Mouse (Mus musculus): Measurements from ENCODE around the gene Fam131c.

The Fam131c gene

DNA sequence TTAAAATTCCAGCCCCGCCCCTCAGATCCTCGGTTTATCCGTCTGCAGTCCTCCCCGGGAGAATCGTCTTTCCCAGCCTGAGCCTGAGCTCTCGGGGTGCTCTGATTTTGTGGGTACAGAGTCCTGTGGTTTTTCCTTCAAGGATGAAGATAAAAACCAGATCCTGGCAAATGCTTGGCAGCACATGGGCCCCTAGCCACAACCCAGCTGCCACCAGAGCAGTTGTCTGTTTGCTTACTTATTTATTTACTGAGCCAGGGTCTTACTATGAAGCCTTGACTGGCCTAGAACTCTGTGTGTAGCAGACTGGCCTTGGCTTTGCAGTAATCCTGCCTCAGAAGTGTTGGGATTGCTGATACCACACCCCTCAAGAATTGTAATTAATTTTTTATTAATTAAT lies 8.8 kb upstream of the Fam131c start:
- DNase-seq (ENCODE audit: low spot score): no peak

DNA sequence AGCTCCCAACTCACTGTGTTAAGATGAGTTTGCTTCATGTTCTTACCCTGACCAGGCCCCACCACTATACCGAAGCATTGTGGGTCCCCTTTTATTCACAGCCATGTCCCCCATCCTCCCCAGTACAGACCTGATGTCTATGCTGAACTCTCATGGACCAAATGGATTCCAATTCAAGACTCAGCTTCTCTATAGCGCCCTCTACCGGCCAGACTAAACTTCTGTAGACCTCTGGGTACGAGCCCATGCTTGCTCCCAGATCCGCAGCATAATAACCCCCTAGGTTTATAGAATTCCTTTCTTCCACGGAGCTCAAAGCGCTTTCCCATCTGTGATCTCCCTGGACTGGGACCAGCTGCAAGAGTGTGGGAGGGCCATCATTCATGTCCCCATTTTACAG lies 7.2 kb upstream of the Fam131c start:
- peak; percentile 81 for DNase-seq (ENCODE audit: low spot score)

DNA sequence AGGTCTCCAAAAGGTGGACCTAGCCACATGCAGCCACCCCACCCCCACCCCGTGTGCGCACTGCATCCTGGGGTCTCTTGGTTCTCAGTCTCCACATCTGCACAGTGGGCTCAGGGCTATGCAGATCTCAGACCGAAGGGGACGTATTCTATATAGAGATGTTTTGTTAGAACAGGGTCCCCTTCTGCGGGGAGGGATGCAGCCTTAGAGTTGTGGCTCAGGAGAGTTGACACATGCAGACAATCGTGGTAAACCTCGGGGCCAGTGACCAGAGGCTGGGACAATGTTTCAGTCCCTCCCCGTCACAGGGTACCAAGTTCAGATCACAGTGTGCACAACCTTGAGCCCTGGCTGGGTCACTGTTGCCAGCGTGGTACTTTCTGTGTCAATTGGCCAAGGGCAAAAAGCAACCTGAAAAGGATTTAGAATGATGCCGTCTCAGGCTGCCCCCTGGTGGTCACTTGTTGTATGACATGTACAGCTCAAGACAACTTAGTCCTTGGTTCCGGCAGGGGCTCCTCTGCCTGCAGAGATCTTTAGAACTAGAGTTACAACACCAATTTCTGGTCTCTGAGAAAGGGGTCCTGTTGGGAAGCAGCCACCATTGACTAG lies 5.0 kb upstream of the Fam131c start:
- peak; percentile 94 for DNase-seq (ENCODE audit: low spot score)

- DNase-seq (ENCODE audit: low spot score): no peak
These were observed 2.9 kb upstream of the Fam131c start for GRCm38 (mm10) chr4:141365126-141365525.

GRCm38 (mm10) chr4:141365876-141366275 lies 2.1 kb upstream of the Fam131c start:
- no peak for DNase-seq (ENCODE audit: low spot score)

DNA sequence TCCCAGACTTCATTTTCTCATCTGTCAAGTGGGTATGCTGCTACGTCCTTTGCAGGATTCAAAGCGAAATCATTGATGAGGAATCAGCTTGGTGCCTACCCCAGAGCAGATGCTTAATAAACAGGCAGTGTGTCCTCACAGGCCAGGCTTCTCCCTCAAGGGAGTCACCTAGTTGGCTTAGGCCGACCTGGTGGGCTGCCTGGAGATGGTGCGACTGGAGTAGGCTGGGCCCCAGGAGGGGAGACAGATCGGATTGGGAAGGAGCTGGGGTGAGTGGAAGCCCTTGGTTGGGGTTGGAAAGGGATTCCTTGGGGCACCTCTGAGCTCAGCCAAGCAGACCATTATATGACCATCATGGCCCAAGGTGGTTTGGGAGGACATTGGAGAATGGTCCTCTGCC lies 4.4 kb downstream of the Fam131c start:
- no peak for DNase-seq (ENCODE audit: low spot score)

DNA sequence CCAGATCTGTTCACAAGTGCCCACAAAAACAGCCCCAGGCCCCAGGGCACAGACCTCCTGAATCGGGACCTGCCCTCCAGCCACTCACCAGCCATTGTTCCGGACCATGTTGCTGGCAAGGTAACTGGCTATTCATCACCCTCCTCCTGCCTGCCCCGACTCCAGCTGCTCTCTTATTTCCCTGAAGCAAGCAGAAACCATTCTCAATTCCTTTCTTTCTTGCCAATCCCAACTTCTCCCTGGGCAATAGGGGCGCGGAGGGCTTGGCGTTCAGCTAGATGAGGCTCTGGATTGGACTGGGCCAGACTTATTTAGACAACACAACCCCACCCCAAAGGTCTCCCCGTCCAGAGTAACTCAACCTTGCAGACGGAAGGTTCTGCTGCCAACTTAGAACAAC lies 11.7 kb downstream of the Fam131c start:
- DNase-seq (ENCODE audit: low spot score): no peak

- peak; percentile 61 for DNase-seq (ENCODE audit: low spot score)
These were observed 14.4 kb downstream of the Fam131c start for GRCm38 (mm10) chr4:141382406-141382805.

GRCm38 (mm10) chr4:141385275-141385674 lies 17.3 kb downstream of the Fam131c start:
- peak; percentile 88 for DNase-seq (ENCODE audit: low spot score)

DNA sequence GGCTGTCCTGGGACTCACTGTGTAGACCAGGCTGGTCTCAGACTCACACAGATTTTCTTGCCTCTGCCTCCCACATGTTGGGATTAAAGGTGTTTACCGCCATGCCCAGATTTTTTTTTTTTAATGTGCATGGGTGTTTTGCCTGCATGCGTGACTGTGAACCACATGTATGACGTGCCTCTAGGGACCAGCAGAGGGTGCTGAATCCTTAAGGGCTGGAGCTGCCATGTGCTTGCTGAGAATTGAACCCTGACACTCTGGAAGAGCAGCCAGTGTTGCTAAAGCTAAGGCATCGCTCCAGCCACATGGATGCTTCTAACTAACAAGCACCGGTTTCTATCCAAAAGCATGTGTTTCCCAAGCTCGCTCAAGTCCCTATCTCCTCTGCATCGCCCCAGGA lies 18.1 kb downstream of the Fam131c start:
- no peak for DNase-seq (ENCODE audit: low spot score)

- DNase-seq (ENCODE audit: low spot score): peak; percentile 90
These were observed 19.2 kb downstream of the Fam131c start for GRCm38 (mm10) chr4:141387093-141387784.

- no peak for DNase-seq (ENCODE audit: low spot score)
These were observed 19.9 kb downstream of the Fam131c start for GRCm38 (mm10) chr4:141387933-141388332.

DNA sequence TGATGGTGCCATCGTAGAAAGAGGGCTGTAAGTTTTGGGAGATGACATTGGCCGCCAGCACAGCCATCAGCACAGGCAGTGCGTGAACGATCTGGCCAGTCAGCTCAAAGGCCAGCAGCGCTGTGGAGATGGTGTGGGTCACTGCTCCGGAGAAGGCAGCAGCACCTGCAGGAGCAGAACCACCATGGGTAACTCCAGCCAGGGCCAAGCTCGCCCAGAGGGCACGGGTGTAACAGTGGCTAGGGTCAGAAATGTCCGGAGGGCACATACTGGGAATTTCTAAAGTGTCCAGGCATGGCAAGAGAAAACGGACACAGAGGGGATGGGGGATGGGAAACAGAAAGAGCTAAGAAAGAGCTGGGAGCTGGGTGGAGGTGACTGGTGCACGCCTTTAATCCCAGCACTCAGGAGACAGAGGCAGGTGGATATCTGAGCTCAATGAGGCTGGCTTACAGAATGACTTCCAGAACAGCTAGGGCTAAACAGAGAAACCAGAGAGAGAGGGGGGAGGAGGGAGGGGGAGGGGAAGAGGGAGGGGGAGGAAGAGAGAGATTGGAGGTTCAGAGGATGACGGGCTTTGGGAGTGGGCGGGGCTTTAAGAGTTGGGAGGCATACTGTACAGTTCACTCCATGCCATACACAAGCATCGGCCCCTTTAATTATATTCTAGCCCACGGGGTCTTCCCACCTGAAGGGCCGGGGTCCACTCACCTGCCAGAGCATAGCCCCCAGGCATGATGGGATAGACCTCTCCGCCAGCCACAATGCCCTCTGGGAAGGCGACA lies 21.5 kb downstream of the Fam131c start:
- no peak for DNase-seq (ENCODE audit: low spot score)

- DNase-seq (ENCODE audit: low spot score): no peak
These were observed 23.3 kb downstream of the Fam131c start for GRCm38 (mm10) chr4:141391293-141391692.

GRCm38 (mm10) chr4:141394751-141395150 lies 26.7 kb downstream of the Fam131c start:
- peak; percentile 29 for DNase-seq (ENCODE audit: low spot score)

DNA sequence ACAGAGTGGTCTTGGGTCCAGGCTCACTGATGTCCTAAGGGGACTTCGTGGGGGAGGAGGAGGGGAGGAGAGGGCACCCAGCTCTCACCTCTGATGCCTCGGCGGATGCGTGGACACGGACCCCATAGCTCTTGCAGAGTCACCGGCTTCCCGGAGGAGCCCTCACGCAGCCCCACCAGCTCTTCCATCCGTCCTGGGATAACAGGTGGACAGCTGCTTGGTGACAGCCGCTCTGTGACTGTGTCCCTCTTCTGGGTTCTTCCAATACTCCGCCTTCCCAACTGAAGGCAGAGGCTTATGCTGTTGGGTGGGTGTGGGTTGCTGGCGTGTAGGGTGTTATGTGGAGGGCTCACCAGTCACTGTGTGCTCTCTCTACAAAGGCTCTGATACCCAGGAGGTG lies 29.8 kb downstream of the Fam131c start:
- no peak for DNase-seq (ENCODE audit: low spot score)

DNA sequence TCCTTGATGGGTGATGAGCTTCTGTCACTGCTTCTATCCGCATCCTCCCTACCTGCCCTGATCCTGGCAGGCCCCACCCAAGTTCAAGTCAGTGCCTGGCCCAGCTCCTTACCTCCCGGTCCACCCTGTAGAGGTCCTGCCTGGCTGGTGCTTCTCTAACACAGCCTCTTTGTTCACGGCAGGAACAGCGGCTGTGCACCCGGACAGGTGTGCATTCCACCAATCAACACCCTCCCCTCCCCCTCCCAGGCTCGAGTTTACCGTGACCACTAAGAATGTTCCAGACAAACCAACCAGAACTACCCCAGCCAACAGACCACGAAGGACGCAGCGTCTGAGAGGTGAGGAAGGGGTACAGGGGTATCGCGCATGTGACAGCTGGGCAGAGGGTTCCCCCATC lies 30.5 kb downstream of the Fam131c start, which contains the start of gene Clcnka:
Clcnka (minus strand) TSS at position 180 of the 400 bp plus-strand sequence.
- DNase-seq (ENCODE audit: low spot score): no peak

- no peak for DNase-seq (ENCODE audit: low spot score)
These were observed 32.2 kb downstream of the Fam131c start for GRCm38 (mm10) chr4:141400171-141400570.

DNA sequence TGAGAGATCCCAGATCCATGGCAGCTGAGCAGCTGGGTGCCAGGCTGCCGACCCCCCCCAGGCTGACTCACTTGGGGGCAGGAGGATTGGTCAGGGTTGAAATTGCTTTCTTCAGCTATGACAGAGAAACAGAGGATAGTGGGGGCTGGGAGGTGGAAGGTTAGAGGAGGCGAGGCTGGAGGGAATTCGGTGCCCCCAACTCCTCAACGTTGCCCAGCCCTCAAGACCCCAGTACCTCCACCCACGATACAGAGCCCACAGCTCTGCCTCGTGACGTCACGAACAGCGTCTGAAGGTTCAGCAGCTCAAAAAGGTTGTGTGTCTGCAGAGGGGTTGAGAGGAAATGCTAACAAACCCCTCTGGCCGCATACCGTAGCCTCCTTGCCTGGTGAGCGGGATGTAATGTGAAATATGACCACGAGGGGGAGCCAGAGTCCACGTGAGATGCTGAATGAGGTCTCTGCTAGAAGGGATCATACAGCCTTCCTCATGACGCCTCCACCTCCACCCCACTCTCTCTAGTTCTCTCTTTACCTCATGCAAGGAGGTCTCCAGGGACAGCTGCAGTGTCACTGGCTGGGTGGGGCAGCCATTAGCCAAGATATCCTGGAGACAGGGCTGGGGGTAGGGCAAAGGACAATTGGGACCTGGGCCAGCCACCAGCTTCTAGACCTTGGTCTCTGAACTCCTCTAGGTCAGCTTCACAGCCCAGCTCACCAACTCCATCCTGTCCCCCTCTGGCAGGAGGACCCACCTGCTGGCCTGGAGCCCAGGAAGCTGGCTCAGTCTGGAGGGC lies 36.7 kb downstream of the Fam131c start:
- peak; percentile 92 for DNase-seq (ENCODE audit: low spot score)

DNA sequence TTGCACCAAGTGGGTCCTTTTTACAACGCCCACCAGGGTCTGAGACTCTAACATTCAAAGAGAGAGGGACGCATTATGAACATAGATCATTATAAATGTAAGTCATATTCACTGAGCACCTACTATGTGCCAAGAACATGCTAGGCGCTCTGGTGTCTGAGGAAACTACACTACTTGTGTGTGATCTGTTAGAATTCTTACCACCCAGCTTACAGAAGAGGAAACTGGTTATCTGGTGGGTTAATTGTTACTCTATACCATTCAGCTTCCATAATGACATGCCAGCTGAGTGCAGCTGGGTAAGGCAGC lies 37.2 kb downstream of the Fam131c start:
- DNase-seq (ENCODE audit: low spot score): no peak

GRCm38 (mm10) chr4:141406516-141407299 lies 38.7 kb downstream of the Fam131c start:
- peak; percentile 59 for DNase-seq (ENCODE audit: low spot score)

- DNase-seq (ENCODE audit: low spot score): no peak
These were observed 40.6 kb downstream of the Fam131c start for GRCm38 (mm10) chr4:141408577-141408976.

Data from embryo, embryonic 10.5 days (tissue).